Mouse (Mus musculus) liver, adult 2 months (tissue): ENCODE data around the gene Psmc3ip. TPM values are rescaled to one million over a fixed set of nuclear protein-coding genes. Genes with fewer than 3 reads are reported as not detected.

Experiments used
- DNase-seq: peaks from one replicate; pipeline ENCODE4 v3.0.0-alpha.2; 2011; ENCODE audit warnings: low read depth, low spot score; ENCODE audit errors: extremely low read depth
- H3K27ac ChIP-seq: fragments of 200-500 bp; replicated peaks from 2 replicates; pipeline ENCODE4 v1.5.1; 2012; ENCODE audit warnings: low read depth, mild to moderate bottlenecking, control low read depth, inconsistent platforms, low read length; ENCODE audit not compliant: insufficient read depth
- H3K27me3 ChIP-seq: fragments of 200-500 bp; 2 replicates; pipeline ENCODE4 v1.6.1; 2012; ENCODE audit warnings: mild to moderate bottlenecking, moderate library complexity, low read length, inconsistent platforms; ENCODE audit not compliant: control insufficient read depth, insufficient read depth
- H3K36me3 ChIP-seq: fragments of 200-500 bp; 2 replicates; pipeline ENCODE4 v1.6.1; 2012; ENCODE audit warnings: low read length, inconsistent platforms; ENCODE audit not compliant: control insufficient read depth, insufficient read depth
- H3K4me1 ChIP-seq: fragments of 200-500 bp; 2 replicates; pipeline ENCODE4 v1.6.1; 2011; ENCODE audit warnings: low read length; ENCODE audit not compliant: control insufficient read depth, insufficient read depth
- H3K4me3 ChIP-seq: fragments of 200-500 bp; 2 replicates; pipeline ENCODE4 v1.5.1; 2011; ENCODE audit warnings: low read depth, mild to moderate bottlenecking, control low read depth, low read length, moderate library complexity; ENCODE audit not compliant: insufficient read depth
- H3K79me2 ChIP-seq: fragments of 200-500 bp; 2 replicates; pipeline ENCODE4 v1.6.1; 2012; ENCODE audit warnings: inconsistent platforms, mild to moderate bottlenecking, low read length, moderate library complexity; ENCODE audit not compliant: control insufficient read depth, insufficient read depth
- H3K9ac ChIP-seq: fragments of 200-500 bp; 2 replicates; pipeline ENCODE4 v1.6.1; 2012; ENCODE audit warnings: low read depth, mild to moderate bottlenecking, control low read depth, inconsistent platforms, low read length
- CTCF ChIP-seq: fragments of 200-500 bp; IDR thresholded peaks from 2 replicates; pipeline ENCODE4 v1.5.1; 2011; ENCODE audit warnings: low read depth, low read length, control low read depth
- POLR2A ChIP-seq: fragments of 200-500 bp; IDR thresholded peaks from 2 replicates; pipeline ENCODE4 v1.6.1; 2011; ENCODE audit warnings: low read length, control low read depth; ENCODE audit not compliant: insufficient read depth; ENCODE audit errors: extremely low read depth
- WGBS: fragments of 180-500 bp; shearing (Covaris S2); methylation state at CpG from one replicate; pipeline ENCODE4 v1.1.7; 2018; 5-methylcytosine and 5-hydroxymethylcytosine counted together
- polyA plus RNA-seq: library from polyadenylated mRNA; depleted of rRNA; stranded (reverse); fragments of >200 nt; gene quantifications from 2 replicates; pipeline ENCODE4 v1.2.3, GENCODE M21; 2012
- total RNA-seq: library from RNA; depleted of rRNA; stranded (reverse); fragments of >200 nt; gene quantifications from 2 replicates; pipeline ENCODE4 v1.2.3, GENCODE M21; 2014

Gene Psmc3ip
- total and polyA plus RNA-seq, 2 experiments = 0.39 to 0.55 TPM

DNA sequence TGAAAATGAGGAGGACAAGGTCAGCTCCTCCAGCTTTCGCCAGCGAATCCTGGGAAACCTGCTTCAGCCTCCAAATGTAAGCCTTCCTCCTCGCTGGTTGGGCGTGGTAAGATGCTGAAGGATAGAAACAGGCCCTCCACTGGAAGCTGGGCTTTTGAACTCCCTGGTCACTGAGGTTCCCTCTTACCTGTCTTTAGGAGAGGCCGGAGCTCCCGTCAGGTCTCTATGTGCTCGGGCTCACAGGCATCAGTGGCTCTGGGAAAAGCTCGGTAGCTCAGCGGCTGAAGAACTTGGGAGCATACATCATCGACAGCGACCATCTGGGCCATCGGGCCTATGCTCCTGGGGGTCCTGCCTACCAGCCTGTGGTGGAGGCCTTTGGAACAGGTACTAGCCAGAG, 10.4 kb downstream of the Psmc3ip start:
- peaks cover 24% of the 10 kb centered on the region for H3K4me1 ChIP-seq
- no peaks in the 10 kb centered on the region for H3K27me3 ChIP-seq
- H3K4me3 ChIP-seq = no peak overlapping the region
- DNase-seq = no peak
- H3K79me2 ChIP-seq = peaks cover 6% of the 10 kb centered on the region; the same call in 1 of the 2 replicates
- peaks cover 7% of the 10 kb centered on the region; the same call in 1 of the 2 replicates for H3K36me3 ChIP-seq
- H3K27ac ChIP-seq = no peak overlapping the region
- H3K9ac ChIP-seq = no peak overlapping the region
- WGBS = 95% methylated on average over 12 of the region's 12 CpGs
- TF ChIP-seq CTCF = no peak
- TF ChIP-seq POLR2A = no peak

DNA sequence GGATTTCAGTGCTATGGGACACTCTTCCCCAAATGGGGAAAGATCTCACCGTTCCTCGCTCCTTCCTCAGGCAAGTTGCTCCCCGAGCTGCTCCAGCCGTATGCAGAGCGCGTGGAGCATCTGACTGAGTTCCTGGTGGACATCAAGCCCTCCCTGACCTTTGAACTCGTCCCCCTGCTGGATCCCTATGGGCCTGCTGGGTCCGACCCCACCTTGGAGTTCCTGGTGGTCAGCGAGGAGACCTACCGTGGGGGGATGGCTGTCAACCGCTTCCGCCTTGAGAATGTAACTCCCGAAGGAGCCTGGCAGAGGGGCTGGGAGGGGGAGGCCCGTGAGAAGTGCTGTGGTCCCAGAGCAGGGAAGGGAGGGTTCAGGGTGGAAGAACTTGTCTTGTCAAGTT, 11.0 kb downstream of the Psmc3ip start:
- H3K27me3 ChIP-seq = no peaks in the 10 kb centered on the region
- H3K36me3 ChIP-seq = peaks cover 3% of the 10 kb centered on the region; the same call in 1 of the 2 replicates
- TF ChIP-seq POLR2A (no peak), CTCF (no peak)
- peaks cover 6% of the 10 kb centered on the region; the same call in 1 of the 2 replicates for H3K79me2 ChIP-seq
- peaks cover 24% of the 10 kb centered on the region for H3K4me1 ChIP-seq
- 90% methylated on average over 14 of the region's 14 CpGs for WGBS
- no peak for DNase-seq
- 0 out of 2 replicates have a peak overlapping the region, but pooled peaks have one; percentile 2 for H3K27ac ChIP-seq
- no peak overlapping the region for H3K4me3 ChIP-seq
- H3K9ac ChIP-seq = no peak overlapping the region

DNA sequence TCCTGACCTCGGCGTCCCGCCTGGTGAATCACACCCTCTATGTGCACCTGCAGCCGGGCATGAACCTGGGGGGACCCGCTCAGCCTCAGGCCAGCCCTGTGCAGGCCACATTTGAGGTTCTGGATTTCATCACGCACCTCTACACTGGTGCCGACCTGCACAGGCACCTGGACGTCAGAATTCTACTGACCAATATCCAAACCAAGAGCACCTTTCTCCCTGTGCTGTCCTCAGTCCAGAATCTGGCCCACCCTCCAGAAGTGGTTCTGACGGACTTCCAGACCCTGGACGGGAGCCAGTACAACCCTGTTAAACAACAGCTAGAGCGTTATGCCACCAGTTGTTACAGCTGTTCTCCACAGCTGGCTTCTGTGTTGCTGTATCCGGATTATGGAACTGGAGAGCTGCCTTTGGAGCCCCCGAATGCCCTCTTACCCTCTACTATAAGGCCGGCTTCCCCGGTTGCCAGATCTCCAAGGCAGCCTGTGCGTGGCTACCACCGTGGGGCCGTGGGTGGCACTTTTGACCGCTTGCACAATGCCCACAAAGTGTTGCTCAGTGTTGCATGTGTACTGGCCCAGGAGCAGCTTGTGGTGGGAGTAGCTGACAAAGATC, 12.0 kb downstream of the Psmc3ip start:
- Histone ChIP-seq H3K4me3 (peak overlapping the region; percentile 85), H3K36me3 (no peaks in the 10 kb centered on the region), H3K27me3 (no peaks in the 10 kb centered on the region), H3K9ac (peak overlapping the region; percentile 94), H3K4me1 (peaks cover 24% of the 10 kb centered on the region), H3K79me2 (peaks cover 6% of the 10 kb centered on the region; the same call in 1 of the 2 replicates), H3K27ac (peak overlapping the region; percentile 90)
- peak; percentile 76 for DNase-seq
- 6% methylated on average over 19 of the region's 19 CpGs for WGBS
- TF ChIP-seq POLR2A (no peak), CTCF (no peak)

DNA sequence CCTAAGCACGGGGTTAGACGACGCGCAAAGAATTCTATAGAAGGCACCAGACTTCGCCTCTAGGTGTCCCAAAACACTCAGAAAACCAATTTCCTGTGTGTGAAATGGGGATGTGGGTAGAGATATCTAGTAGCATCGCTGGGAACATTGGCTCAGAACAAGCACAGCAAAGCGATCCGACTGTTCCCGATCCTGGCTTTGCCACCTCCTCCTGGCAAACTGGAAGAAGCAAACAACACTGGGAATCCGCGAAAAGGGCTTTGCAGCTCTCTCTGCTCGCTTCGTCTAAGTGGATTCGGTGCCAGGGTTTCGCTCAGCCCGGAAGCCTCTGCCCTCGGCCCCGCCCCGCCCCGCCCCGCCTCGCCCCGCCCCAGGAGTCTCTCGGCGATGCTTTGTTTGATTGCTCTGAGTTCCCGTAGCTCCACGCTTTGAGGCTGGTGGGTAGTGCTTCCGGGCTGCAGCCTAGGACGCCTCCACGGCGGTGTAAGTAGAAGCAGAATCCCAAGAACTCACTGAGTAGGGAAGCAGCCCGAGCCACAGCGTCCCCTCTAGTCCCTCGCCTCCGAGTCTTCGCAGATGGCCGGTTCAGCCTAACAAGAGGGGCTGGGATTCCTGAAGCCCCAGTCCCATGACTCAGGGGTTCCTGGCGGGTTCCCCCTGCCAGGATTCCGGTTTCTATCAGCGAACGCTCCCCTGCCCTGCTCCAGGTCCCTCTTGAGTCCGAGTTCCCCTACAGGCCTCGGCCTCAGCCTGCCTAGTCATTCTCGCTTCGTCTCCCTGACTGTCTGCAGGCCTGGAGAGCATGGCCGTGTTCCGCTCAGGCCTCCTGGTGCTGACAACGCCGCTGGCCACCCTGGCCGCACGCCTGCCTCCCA, 12.8 kb downstream of the Psmc3ip start, which contains the start of gene Coasy:
Coasy (plus strand) TSS at position 358 of the 875 bp plus-strand sequence.
- under 1% methylated on average over 51 of the region's 51 CpGs for WGBS
- DNase-seq = peak; percentile 85
- Histone ChIP-seq H3K4me1 (peaks cover 19% of the 10 kb centered on the region), H3K36me3 (no peaks in the 10 kb centered on the region), H3K79me2 (peaks cover 6% of the 10 kb centered on the region; the same call in 1 of the 2 replicates), H3K27me3 (no peaks in the 10 kb centered on the region), H3K27ac (peak within 1 kb of the TSS; percentile 90), H3K9ac (peak within 1 kb of the TSS; percentile 94), H3K4me3 (peak within 1 kb of the TSS; percentile 85)
- peak; percentile 81 for TF ChIP-seq POLR2A
- TF ChIP-seq CTCF = peak; percentile 8; the same call in 1 of the 2 replicates

DNA sequence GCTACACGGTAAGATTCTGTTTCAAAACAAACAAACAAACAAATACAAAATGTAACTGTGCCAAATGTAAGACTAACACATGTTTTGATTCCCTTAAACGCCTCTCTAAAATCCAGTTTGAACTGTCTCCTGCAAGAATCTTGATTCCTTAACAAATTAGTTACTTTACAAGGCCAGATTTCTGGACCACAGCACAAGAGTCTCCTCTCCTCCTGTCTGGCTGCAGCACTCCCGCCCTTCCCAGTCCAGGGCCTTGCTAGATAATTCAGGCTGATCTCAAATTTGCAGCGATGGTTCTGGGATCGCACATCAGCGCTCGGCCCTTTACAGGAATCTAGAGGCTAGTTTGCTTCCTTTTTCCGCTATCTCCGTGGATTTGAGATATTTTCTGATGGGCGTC, 13.6 kb downstream of the Psmc3ip start:
- WGBS = 7% methylated on average over 10 of the region's 10 CpGs
- DNase-seq = no peak
- H3K27ac ChIP-seq = peak overlapping the region; percentile 79
- TF ChIP-seq POLR2A = no peak
- no peak for TF ChIP-seq CTCF
- H3K36me3 ChIP-seq = no peaks in the 10 kb centered on the region
- peaks cover 19% of the 10 kb centered on the region for H3K4me1 ChIP-seq
- H3K9ac ChIP-seq = peak overlapping the region; percentile 67
- H3K4me3 ChIP-seq = 0 out of 2 replicates have a peak overlapping the region, but pooled peaks have one; percentile 43
- peaks cover 6% of the 10 kb centered on the region; the same call in 1 of the 2 replicates for H3K79me2 ChIP-seq
- H3K27me3 ChIP-seq = no peaks in the 10 kb centered on the region
